Mouse (Mus musculus): ENCODE data around the gene P2ry14.

- TF ChIP-seq POLR2A (IDR thresholded peaks at IDR 0.05; ENCODE audit: insufficient read length, low read depth) (no peak), MAX (IDR thresholded peaks at IDR 0.05; ENCODE audit: low read depth) (no peak), SRF (IDR thresholded peaks at IDR 0.05; ENCODE audit: control insufficient read depth, insufficient read length, low read depth) (no peak), USF1 (IDR thresholded peaks at IDR 0.05; ENCODE audit: low read depth) (no peak), TCF12 (IDR thresholded peaks at IDR 0.05; ENCODE audit: insufficient read depth, poor library complexity, severe bottlenecking) (no peak), E2F4 (IDR thresholded peaks at IDR 0.05; ENCODE audit: insufficient read depth) (no peak), POLR2AphosphoS2 (IDR thresholded peaks at IDR 0.05; ENCODE audit: insufficient read length, low read depth) (no peak), REST (IDR thresholded peaks at IDR 0.05; ENCODE audit: insufficient read depth, insufficient read length) (no peak), MYOG (IDR thresholded peaks at IDR 0.05; ENCODE audit: control insufficient read depth in 1 of 3, insufficient read depth in 1 of 3, insufficient read length in 2 of 3, low read depth in 2 of 3) (no peak), MYOD1 (IDR thresholded peaks at IDR 0.05; ENCODE audit: control insufficient read depth in 1 of 3, insufficient read length in 2 of 3, low read depth in 2 of 3) (no peak)
These were observed 60.7 kb downstream of the P2ry14 start for GRCm38 (mm10) chr3:59092702-59093101.
